Mouse (Mus musculus) midbrain, postnatal 0 days (tissue): Measurements from ENCODE around the gene Izumo1. TPM values are rescaled to one million over a fixed set of nuclear protein-coding genes. Genes with fewer than 3 reads are reported as not detected.
A peak's percentile ranks its signal among the peaks of the same experiment; 100 is the strongest.

ENCODE experiments used
- ATAC-seq: fragments of 200-750 bp; cut with Nextera tagmentation; 2 replicates; pipeline ENCODE4 v1.8.0; 2017; ENCODE audit warnings: moderate number of reproducible peaks, mild to moderate bottlenecking, moderate TSS enrichment, moderate library complexity; ENCODE audit not compliant: low FRiP score
- DNase-seq: peaks from one replicate; pipeline ENCODE4 v3.0.0-alpha.2; 2015; ENCODE audit warnings: low spot score
- H3K27ac ChIP-seq: fragments of 300-500 bp; sonication (generic); 2 replicates; pipeline ENCODE4 v1.5.1; 2014; ENCODE audit warnings: low read depth, mild to moderate bottlenecking, low read length, mixed read lengths
- H3K27me3 ChIP-seq: fragments of 300-500 bp; sonication (generic); 2 replicates; pipeline ENCODE4 v1.6.1; 2014; ENCODE audit warnings: low read length, control low read depth, mixed read lengths; ENCODE audit not compliant: insufficient read depth
- H3K36me3 ChIP-seq: fragments of 300-500 bp; sonication (generic); 2 replicates; pipeline ENCODE4 v1.6.1; 2014; ENCODE audit warnings: low read length, control low read depth, mixed read lengths; ENCODE audit not compliant: insufficient read depth
- H3K4me1 ChIP-seq: fragments of 300-500 bp; sonication (generic); 2 replicates; pipeline ENCODE4 v1.6.1; 2014; ENCODE audit warnings: mild to moderate bottlenecking, control low read depth, antibody characterized with exemption, low read length, mixed read lengths; ENCODE audit not compliant: insufficient read depth
- H3K4me2 ChIP-seq: fragments of 300-500 bp; sonication (generic); 2 replicates; pipeline ENCODE4 v1.6.1; 2014; ENCODE audit warnings: low read depth, mild to moderate bottlenecking, low read length, mixed read lengths; ENCODE audit not compliant: poor library complexity, severe bottlenecking
- H3K4me3 ChIP-seq: fragments of 300-500 bp; sonication (generic); 2 replicates; pipeline ENCODE4 v1.5.1; 2014; ENCODE audit warnings: low read depth, mild to moderate bottlenecking, low read length, moderate library complexity
- H3K9ac ChIP-seq: fragments of 300-500 bp; sonication (generic); replicated peaks from 2 replicates; pipeline ENCODE4 v1.6.1; 2014; ENCODE audit warnings: mild to moderate bottlenecking, low read length, moderate library complexity, mixed read lengths; ENCODE audit not compliant: poor library complexity, severe bottlenecking
- H3K9me3 ChIP-seq: fragments of 300-500 bp; sonication (generic); 2 replicates; pipeline ENCODE4 v1.6.1; 2016; ENCODE audit warnings: low read length, control low read depth
- CTCF ChIP-seq: IDR thresholded peaks from 2 replicates; pipeline ENCODE4 v1.5.1; 2016; ENCODE audit warnings: antibody characterized with exemption, mild to moderate bottlenecking
- WGBS: fragments of 180-500 bp; shearing (Covaris S2); extraction: QIAGEN DNeasy Blood & Tissue Kit; methylation state at CpG from one replicate; pipeline ENCODE4 v1.1.7; 2014; 5-methylcytosine and 5-hydroxymethylcytosine counted together
- polyA plus RNA-seq: library from polyadenylated mRNA; unstranded; fragments of >200 nt; fragmentation: Nextera tagmentation; extraction: Ambion mirVana; gene quantifications from 2 replicates; pipeline ENCODE4 v1.2.1, GENCODE M21; 2015
- total RNA-seq: library from RNA; depleted of rRNA; stranded (reverse); fragments of >200 nt; gene quantifications from 2 replicates; pipeline ENCODE4 v1.2.3, GENCODE M21; 2014

Gene Izumo1
- total and polyA plus RNA-seq, 2 experiments from 2014 or later, result 0.11 TPM; not detected in 1

- Histone ChIP-seq H3K9me3 (no peaks in the 10 kb centered on the region), H3K4me3 (no peak overlapping the region), H3K36me3 (0 out of 2 replicates have a peak, but pooled peaks cover 2% of the 10 kb centered on the region), H3K4me2 (no peak overlapping the region), H3K27me3 (no peaks in the 10 kb centered on the region), H3K27ac (no peak overlapping the region; the same call in 1 of the 2 replicates), H3K9ac (no peak overlapping the region), H3K4me1 (no peaks in the 10 kb centered on the region; the same call in 1 of the 2 replicates)
- no peak for TF ChIP-seq CTCF
- DNase-seq (peak; percentile 17), ATAC-seq (no peak)
- 70% methylated on average over 23 of the region's 23 CpGs for WGBS
Observed at GRCm38 (mm10) chr7:45630064-45630907, 8.7 kb downstream of the Izumo1 start.

- WGBS, result 16% methylated on average over 34 of the region's 35 CpGs
- Histone ChIP-seq H3K4me2 (peak overlapping the region; percentile 37), H3K9ac (peak overlapping the region; percentile 44; the same call in 1 of the 2 replicates), H3K27me3 (no peaks in the 10 kb centered on the region), H3K36me3 (peaks cover 17% of the 10 kb centered on the region; the same call in 1 of the 2 replicates), H3K4me1 (no peaks in the 10 kb centered on the region; the same call in 1 of the 2 replicates), H3K9me3 (no peaks in the 10 kb centered on the region), H3K27ac (no peak overlapping the region), H3K4me3 (peak overlapping the region; percentile 8; the same call in 1 of the 2 replicates)
- DNase-seq (no peak), ATAC-seq (no peak)
- peak; percentile 30; the same call in 1 of the 2 replicates for TF ChIP-seq CTCF
Observed at GRCm38 (mm10) chr7:45632499-45632898, 10.9 kb downstream of the Izumo1 start.

- peaks cover 5% of the 10 kb centered on the region; the same call in 1 of the 2 replicates for H3K4me1 ChIP-seq
- H3K36me3 ChIP-seq, result peaks cover 17% of the 10 kb centered on the region; the same call in 1 of the 2 replicates
- no peak for DNase-seq
- no peak overlapping the region for H3K27ac ChIP-seq
- TF ChIP-seq CTCF, result no peak
- no peak overlapping the region for H3K9ac ChIP-seq
- no peaks in the 10 kb centered on the region for H3K9me3 ChIP-seq
- no peak overlapping the region for H3K4me2 ChIP-seq
- H3K4me3 ChIP-seq, result no peak overlapping the region
- WGBS, result 90% methylated on average over 11 of the region's 11 CpGs
- no peaks in the 10 kb centered on the region for H3K27me3 ChIP-seq
- ATAC-seq, result no peak
Observed at GRCm38 (mm10) chr7:45634946-45635681, 13.5 kb downstream of the Izumo1 start.

GRCm38 (mm10) chr7:45635711-45636688 lies 14.4 kb downstream of the Izumo1 start:
- DNase-seq (no peak), ATAC-seq (no peak)
- Histone ChIP-seq H3K4me1 (peaks cover 5% of the 10 kb centered on the region; the same call in 1 of the 2 replicates), H3K36me3 (peaks cover 17% of the 10 kb centered on the region; the same call in 1 of the 2 replicates), H3K27ac (no peak overlapping the region), H3K4me2 (no peak overlapping the region), H3K4me3 (no peak overlapping the region), H3K27me3 (no peaks in the 10 kb centered on the region), H3K9ac (no peak overlapping the region), H3K9me3 (no peaks in the 10 kb centered on the region)
- no peak for TF ChIP-seq CTCF
- WGBS, result 84% methylated on average over 15 of the region's 15 CpGs

- ATAC-seq, result no peak
- no peak for DNase-seq
- Histone ChIP-seq H3K9me3 (no peaks in the 10 kb centered on the region), H3K36me3 (peaks cover 17% of the 10 kb centered on the region; the same call in 1 of the 2 replicates), H3K4me2 (no peak overlapping the region; the same call in 1 of the 2 replicates), H3K27ac (no peak overlapping the region), H3K27me3 (no peaks in the 10 kb centered on the region), H3K4me1 (peaks cover 7% of the 10 kb centered on the region; the same call in 1 of the 2 replicates), H3K4me3 (no peak overlapping the region), H3K9ac (no peak overlapping the region)
- WGBS, result 89% methylated on average over 6 of the region's 6 CpGs
- no peak for TF ChIP-seq CTCF
Observed at GRCm38 (mm10) chr7:45637710-45638109, 16.1 kb downstream of the Izumo1 start.
